Mouse (Mus musculus): ENCODE data around the gene Cdkn1c. TPM values are rescaled to one million over a fixed set of nuclear protein-coding genes. Genes with fewer than 3 reads are reported as not detected.
A peak's percentile ranks its signal among the peaks of the same experiment; 100 is the strongest.

Cdkn1c gene
- total and polyA plus RNA-seq, 2 experiments from 2014 or later: 107 to 111 TPM

- no peak for TF ChIP-seq CTCF (IDR thresholded peaks at IDR 0.05)
- no peak overlapping the region for H3K27ac ChIP-seq (ENCODE audit: low read depth, low read length)
- ATAC-seq (ENCODE audit: low FRiP score) (no peak), DNase-seq (ENCODE audit: low spot score) (no peak)
- no peaks in the 10 kb centered on the region for H3K9me3 ChIP-seq (ENCODE audit: low read length)
- H3K36me3 ChIP-seq (ENCODE audit: insufficient read depth, low read length): no peaks in the 10 kb centered on the region
- H3K4me1 ChIP-seq (ENCODE audit: insufficient read depth, low read length): no peaks in the 10 kb centered on the region
- no peak overlapping the region for H3K4me2 ChIP-seq (ENCODE audit: low read depth, low read length, poor library complexity, severe bottlenecking)
- WGBS: 92% methylated on average over 6 of the region's 6 CpGs
- H3K4me3 ChIP-seq (ENCODE audit: low read depth, low read length): no peak overlapping the region
- no peak overlapping the region for H3K9ac ChIP-seq (replicated peaks; ENCODE audit: low read length, poor library complexity, severe bottlenecking)
- H3K27me3 ChIP-seq (ENCODE audit: insufficient read depth, low read length): peaks cover 47% of the 10 kb centered on the region
Measured at GRCm38 (mm10) chr7:143503926-143504325, 43.1 kb upstream of the Cdkn1c start.

GRCm38 (mm10) chr7:143502418-143503200 lies 41.8 kb upstream of the Cdkn1c start, which contains the start of gene Phlda2:
Gene Phlda2, minus strand, starts transcription at chr7:143503150.
- H3K27ac ChIP-seq (ENCODE audit: low read depth, low read length): no peak within 1 kb of the TSS
- DNase-seq (ENCODE audit: low spot score): no peak

DNA sequence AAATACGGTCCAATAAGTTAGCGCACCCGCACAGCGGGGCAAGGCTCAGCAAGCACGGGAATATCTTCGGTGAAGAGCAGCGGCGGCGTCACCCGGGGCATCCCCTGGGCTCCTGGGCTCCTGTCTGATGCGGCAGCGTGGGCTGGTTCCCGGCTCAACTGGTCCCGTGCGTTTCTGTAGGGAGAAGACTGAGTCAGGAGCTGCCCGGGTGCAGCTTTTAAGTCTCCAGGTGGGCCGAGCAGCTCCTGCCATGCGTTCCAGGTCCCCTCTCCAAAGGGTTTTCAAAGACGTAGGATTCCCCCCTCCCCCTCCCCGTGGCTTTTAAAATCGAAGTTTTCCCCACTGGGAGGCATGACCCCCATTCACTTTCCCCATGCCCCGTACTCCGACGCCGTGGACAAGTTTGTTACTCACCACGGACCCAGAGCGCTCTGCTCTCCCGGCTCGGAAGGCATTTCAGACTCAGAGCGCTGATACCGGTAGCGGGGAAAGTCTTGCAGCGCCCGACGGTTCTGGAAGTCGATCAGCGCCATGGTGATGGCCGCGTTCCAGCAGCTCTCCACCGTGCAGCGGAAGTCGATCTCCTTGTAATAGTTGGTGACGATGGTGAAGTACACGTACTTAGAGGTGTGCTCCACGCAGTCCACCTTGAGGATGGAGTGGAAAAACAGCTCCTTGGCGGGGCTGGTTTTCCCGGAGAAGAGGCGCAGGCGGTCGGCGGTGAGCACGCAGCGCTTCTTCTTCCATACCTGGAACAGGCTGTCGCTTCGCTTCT lies 41.0 kb upstream of the Cdkn1c start:
- WGBS: 3% methylated on average over 55 of the region's 55 CpGs
- ATAC-seq (ENCODE audit: low FRiP score) (no peak), DNase-seq (ENCODE audit: low spot score) (peak; percentile 47)
- Histone ChIP-seq H3K4me3 (ENCODE audit: low read depth, low read length) (peak overlapping the region; percentile 35), H3K27me3 (ENCODE audit: insufficient read depth, low read length) (peaks cover 47% of the 10 kb centered on the region), H3K27ac (ENCODE audit: low read depth, low read length) (no peak overlapping the region), H3K4me2 (ENCODE audit: low read depth, low read length, poor library complexity, severe bottlenecking) (peak overlapping the region; percentile 50), H3K9ac (replicated peaks; ENCODE audit: low read length, poor library complexity, severe bottlenecking) (no peak overlapping the region), H3K36me3 (ENCODE audit: insufficient read depth, low read length) (no peaks in the 10 kb centered on the region), H3K4me1 (ENCODE audit: insufficient read depth, low read length) (no peaks in the 10 kb centered on the region), H3K9me3 (ENCODE audit: low read length) (no peaks in the 10 kb centered on the region)
- TF ChIP-seq CTCF (IDR thresholded peaks at IDR 0.05): no peak

More at GRCm38 (mm10) chr7:143502418-143503200, 41.8 kb upstream of the Cdkn1c start, which contains the start of gene Phlda2:
- peaks cover 47% of the 10 kb centered on the region for H3K27me3 ChIP-seq (ENCODE audit: insufficient read depth, low read length)
- no peak for TF ChIP-seq CTCF (IDR thresholded peaks at IDR 0.05)
- no peaks in the 10 kb centered on the region for H3K9me3 ChIP-seq (ENCODE audit: low read length)
- H3K36me3 ChIP-seq (ENCODE audit: insufficient read depth, low read length): no peaks in the 10 kb centered on the region
- no peak within 1 kb of the TSS for H3K9ac ChIP-seq (replicated peaks; ENCODE audit: low read length, poor library complexity, severe bottlenecking)
- peak within 1 kb of the TSS; percentile 35 for H3K4me3 ChIP-seq (ENCODE audit: low read depth, low read length)
- no peaks in the 10 kb centered on the region for H3K4me1 ChIP-seq (ENCODE audit: insufficient read depth, low read length)
- no peak for ATAC-seq (ENCODE audit: low FRiP score)
- peak within 1 kb of the TSS; percentile 50 for H3K4me2 ChIP-seq (ENCODE audit: low read depth, low read length, poor library complexity, severe bottlenecking)
- WGBS: 4% methylated on average over 50 of the region's 51 CpGs

- Histone ChIP-seq H3K4me1 (ENCODE audit: insufficient read depth, low read length) (no peaks in the 10 kb centered on the region), H3K4me2 (ENCODE audit: low read depth, low read length, poor library complexity, severe bottlenecking) (no peak overlapping the region), H3K9ac (replicated peaks; ENCODE audit: low read length, poor library complexity, severe bottlenecking) (no peak overlapping the region), H3K27me3 (ENCODE audit: insufficient read depth, low read length) (peaks cover 47% of the 10 kb centered on the region), H3K36me3 (ENCODE audit: insufficient read depth, low read length) (no peaks in the 10 kb centered on the region), H3K9me3 (ENCODE audit: low read length) (no peaks in the 10 kb centered on the region), H3K27ac (ENCODE audit: low read depth, low read length) (no peak overlapping the region), H3K4me3 (ENCODE audit: low read depth, low read length) (no peak overlapping the region)
- no peak; the same call in 1 of the 2 replicates for TF ChIP-seq CTCF (IDR thresholded peaks at IDR 0.05)
- DNase-seq (ENCODE audit: low spot score): no peak
- 51% methylated on average over 2 of the region's 2 CpGs for WGBS
- no peak for ATAC-seq (ENCODE audit: low FRiP score)
Measured at GRCm38 (mm10) chr7:143500912-143501311, 40.1 kb upstream of the Cdkn1c start.

GRCm38 (mm10) chr7:143498584-143498983 lies 37.7 kb upstream of the Cdkn1c start:
- TF ChIP-seq CTCF (IDR thresholded peaks at IDR 0.05): no peak
- DNase-seq (ENCODE audit: low spot score) (no peak), ATAC-seq (ENCODE audit: low FRiP score) (no peak)
- Histone ChIP-seq H3K36me3 (ENCODE audit: insufficient read depth, low read length) (no peaks in the 10 kb centered on the region), H3K9me3 (ENCODE audit: low read length) (no peaks in the 10 kb centered on the region), H3K4me3 (ENCODE audit: low read depth, low read length) (no peak overlapping the region), H3K9ac (replicated peaks; ENCODE audit: low read length, poor library complexity, severe bottlenecking) (no peak overlapping the region), H3K27me3 (ENCODE audit: insufficient read depth, low read length) (peaks cover 33% of the 10 kb centered on the region), H3K4me2 (ENCODE audit: low read depth, low read length, poor library complexity, severe bottlenecking) (no peak overlapping the region), H3K4me1 (ENCODE audit: insufficient read depth, low read length) (no peaks in the 10 kb centered on the region), H3K27ac (ENCODE audit: low read depth, low read length) (no peak overlapping the region)
- 82% methylated on average over 4 of the region's 4 CpGs for WGBS

Measured in midbrain, postnatal 0 days (tissue).